Mouse (Mus musculus): ENCODE data around the gene Ttc3.

Ttc3 gene

DNA sequence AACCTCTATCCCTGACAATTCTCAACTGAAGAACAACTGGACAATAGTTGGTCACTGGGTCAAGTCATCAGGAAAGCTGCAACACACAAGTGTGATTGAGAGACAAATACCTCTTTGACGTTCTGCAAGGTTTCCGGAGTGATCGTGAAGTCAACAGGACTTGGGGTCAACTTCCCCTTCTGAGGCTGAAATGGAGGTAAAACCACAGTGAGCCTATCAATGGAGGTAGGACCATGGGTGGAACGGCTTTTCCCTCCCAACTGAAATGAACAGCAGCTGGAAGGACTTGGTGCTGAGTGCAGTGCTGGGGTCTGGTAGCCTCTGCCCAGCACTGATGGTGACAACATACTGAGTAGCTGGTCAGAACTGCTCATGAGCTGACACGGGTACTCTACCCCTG, 133.8 kb downstream of the Ttc3 start:
- no peak for DNase-seq (ENCODE audit: low read depth, low spot score)

DNA sequence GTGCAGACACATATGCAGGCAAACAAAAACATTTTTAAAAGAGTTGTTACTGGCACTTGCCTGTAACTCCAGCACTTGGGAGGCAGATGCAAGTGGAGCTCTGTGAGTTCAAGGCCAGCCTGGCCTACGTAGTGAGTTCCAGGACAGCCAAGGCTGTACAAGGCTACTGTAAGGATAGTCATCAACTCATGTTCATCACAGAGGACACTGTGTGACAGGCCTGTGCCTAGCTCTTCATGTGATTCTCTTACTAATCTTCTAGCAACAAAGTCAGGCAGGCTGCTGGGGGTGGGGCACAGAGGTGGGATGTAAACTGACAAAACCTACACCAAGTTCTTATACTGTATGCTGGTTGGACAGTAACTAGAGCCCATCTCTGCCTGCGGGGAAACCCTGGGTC, 136.7 kb downstream of the Ttc3 start:
- no peak for DNase-seq (ENCODE audit: low read depth, low spot score)

DNA sequence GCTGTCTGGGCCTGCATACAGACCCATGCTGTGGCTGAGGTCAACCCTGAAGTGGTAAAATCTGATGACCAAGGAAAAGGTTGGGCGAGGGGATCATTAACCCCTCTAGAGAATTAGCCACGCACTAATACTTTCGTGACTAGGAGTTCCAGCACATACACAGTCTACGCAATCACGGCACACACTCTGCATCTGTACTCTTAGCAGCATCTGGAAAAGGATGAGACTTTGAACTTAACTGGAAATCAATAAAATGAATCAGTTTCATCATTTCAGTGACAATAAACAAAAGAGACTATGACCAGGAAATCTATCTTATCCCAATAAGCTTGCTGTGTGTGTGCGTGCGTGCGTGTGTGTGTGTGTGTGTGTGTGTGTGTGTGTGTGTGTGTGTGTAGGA, 138.4 kb downstream of the Ttc3 start:
- DNase-seq (ENCODE audit: low read depth, low spot score): no peak

DNA sequence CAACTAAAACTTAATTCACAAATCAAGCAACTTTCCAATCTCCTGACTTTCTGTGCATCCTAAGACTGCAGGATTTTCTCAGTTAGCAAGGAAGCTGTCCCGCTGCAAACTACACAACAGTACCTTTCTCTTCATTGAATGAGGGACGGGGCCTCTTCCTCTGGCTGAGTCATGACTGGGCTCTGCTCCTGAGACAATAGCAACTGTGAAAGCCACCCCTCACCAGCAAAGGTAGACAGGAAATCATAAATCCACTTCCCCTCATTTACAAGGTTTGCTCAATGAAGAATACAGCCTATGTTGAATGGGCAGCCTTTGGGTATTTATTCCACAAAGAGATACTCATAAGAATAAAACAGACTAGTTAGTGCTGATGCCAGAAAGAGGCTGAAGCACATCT, 139.6 kb downstream of the Ttc3 start:
- DNase-seq (ENCODE audit: low read depth, low spot score): no peak

DNA sequence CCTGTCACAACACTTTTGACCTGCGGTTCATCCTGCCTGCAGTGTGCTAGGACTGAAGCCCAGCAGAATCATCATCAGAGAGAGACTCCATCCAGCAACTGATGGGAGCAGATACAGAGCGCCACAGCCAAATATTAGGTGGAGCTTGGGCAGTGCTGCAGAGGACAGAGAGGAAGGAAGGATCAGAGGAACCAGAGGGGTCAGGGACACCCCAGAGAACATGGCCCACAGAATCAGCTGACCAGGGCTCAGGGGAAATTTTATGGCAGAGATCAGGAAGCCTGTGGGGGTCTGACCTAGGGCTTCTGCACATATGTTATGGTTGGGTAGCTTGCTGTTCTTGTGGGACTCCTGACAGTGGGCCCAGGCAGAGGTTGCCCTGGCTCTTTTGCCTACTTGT, 147.2 kb downstream of the Ttc3 start:
- no peak for DNase-seq (ENCODE audit: low read depth, low spot score)

All from brain, embryonic 18.5 days (tissue).